Mouse (Mus musculus): Measurements from ENCODE around the gene Bco1. TPM values are rescaled to one million over a fixed set of nuclear protein-coding genes. Genes with fewer than 3 reads are reported as not detected.

Bco1 gene
- polyA plus RNA-seq, 1 experiment from 2014 or later, result 0.11 TPM

DNA sequence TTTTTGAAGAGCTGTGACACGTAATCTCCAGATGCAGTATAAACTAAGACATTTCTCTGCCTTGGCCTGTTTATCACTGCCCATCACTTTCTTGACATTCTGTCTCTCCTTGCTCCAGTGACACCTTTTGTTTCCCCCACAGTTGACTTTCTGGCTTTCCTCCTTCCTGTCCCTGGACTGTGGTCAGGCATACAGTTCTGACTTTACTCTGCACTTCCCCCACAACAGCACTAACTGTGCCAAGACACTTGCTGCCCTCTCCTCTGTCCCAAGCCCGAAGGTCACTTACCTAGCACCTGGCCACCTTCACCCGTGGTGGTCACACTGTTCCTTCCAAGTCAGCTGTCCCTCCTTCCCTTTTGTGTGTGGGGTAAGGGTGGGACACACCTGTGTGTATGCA, 76.2 kb downstream of the Bco1 start:
- H3K27me3 ChIP-seq (replicated peaks; ENCODE audit: control insufficient read depth, insufficient read depth, low read length), result no peaks in the 10 kb centered on the region
- no peaks in the 10 kb centered on the region for H3K36me3 ChIP-seq (ENCODE audit: control insufficient read depth, insufficient read depth)
- no peak for ATAC-seq
- H3K9ac ChIP-seq (replicated peaks; ENCODE audit: low read depth, low read length), result no peak overlapping the region
- H3K27ac ChIP-seq (ENCODE audit: low read length), result no peak overlapping the region
- H3K9me3 ChIP-seq (ENCODE audit: control insufficient read depth, low read length), result no peaks in the 10 kb centered on the region
- no peak overlapping the region for H3K4me3 ChIP-seq (replicated peaks; ENCODE audit: low read length)
- no peak overlapping the region for H3K4me2 ChIP-seq (ENCODE audit: low read length)
- WGBS, result 89% methylated on average over 3 of the region's 3 CpGs
- H3K4me1 ChIP-seq (replicated peaks; ENCODE audit: control insufficient read depth, insufficient read depth, low read length), result peaks cover 4% of the 10 kb centered on the region; the same call in 1 of the 2 replicates

DNA sequence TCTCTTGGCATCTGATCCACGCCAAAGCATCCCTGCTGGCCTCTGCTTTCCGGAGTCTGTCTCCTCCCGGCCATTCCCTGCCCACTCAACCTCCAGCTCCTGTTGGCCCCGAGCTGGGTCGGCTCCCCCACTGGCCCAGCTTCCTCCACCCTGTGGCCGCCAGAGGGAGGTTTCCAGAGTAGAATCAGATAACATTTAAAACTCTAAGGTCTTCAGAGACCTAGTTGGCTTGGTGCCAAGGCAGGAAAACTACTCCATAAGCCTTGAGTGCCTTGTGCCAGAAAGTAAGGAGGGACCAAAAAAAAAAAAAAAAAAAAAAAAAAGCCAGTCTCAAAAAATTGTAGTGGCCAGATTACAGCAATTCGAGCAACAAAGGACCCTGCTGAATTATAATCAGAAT, 77.2 kb downstream of the Bco1 start:
- Histone ChIP-seq H3K9me3 (ENCODE audit: control insufficient read depth, low read length) (no peaks in the 10 kb centered on the region), H3K27ac (ENCODE audit: low read length) (no peak overlapping the region)
- ATAC-seq, result no peak

DNA sequence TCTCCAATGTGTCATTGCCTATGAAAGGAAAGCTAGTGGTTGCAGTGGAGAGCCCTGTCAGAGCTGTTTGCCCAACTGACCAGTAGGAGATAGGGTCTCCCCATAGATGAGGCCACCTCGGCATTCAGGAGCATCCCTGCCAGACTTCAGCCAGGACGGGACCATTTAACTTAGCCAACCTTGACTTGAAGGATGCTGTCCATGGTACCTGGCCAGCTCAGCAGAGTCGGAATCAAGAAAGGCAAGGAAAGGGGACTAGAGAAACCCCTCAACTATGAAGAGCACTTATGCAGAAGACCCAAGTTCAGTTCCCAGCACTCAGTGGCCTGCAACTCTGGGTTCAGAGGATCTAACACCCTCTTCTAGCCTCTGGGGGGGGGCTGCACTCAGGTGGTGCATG, 78.0 kb downstream of the Bco1 start:
- Histone ChIP-seq H3K4me3 (replicated peaks; ENCODE audit: low read length) (no peak overlapping the region), H3K4me2 (ENCODE audit: low read length) (no peak overlapping the region), H3K27me3 (replicated peaks; ENCODE audit: control insufficient read depth, insufficient read depth, low read length) (no peaks in the 10 kb centered on the region), H3K9me3 (ENCODE audit: control insufficient read depth, low read length) (no peaks in the 10 kb centered on the region), H3K9ac (replicated peaks; ENCODE audit: low read depth, low read length) (no peak overlapping the region), H3K4me1 (replicated peaks; ENCODE audit: control insufficient read depth, insufficient read depth, low read length) (peaks cover 4% of the 10 kb centered on the region; the same call in 1 of the 2 replicates), H3K36me3 (ENCODE audit: control insufficient read depth, insufficient read depth) (no peaks in the 10 kb centered on the region), H3K27ac (ENCODE audit: low read length) (no peak overlapping the region)
- no peak for ATAC-seq
- 85% methylated on average over 3 of the region's 3 CpGs for WGBS

More for the DNA sequence above, 77.2 kb downstream of the Bco1 start:
- Histone ChIP-seq H3K36me3 (ENCODE audit: control insufficient read depth, insufficient read depth) (no peaks in the 10 kb centered on the region), H3K27me3 (replicated peaks; ENCODE audit: control insufficient read depth, insufficient read depth, low read length) (no peaks in the 10 kb centered on the region), H3K4me3 (replicated peaks; ENCODE audit: low read length) (no peak overlapping the region), H3K9ac (replicated peaks; ENCODE audit: low read depth, low read length) (no peak overlapping the region), H3K4me2 (ENCODE audit: low read length) (no peak overlapping the region), H3K4me1 (replicated peaks; ENCODE audit: control insufficient read depth, insufficient read depth, low read length) (peaks cover 4% of the 10 kb centered on the region; the same call in 1 of the 2 replicates)
- 44% methylated on average over 7 of the region's 7 CpGs for WGBS

DNA sequence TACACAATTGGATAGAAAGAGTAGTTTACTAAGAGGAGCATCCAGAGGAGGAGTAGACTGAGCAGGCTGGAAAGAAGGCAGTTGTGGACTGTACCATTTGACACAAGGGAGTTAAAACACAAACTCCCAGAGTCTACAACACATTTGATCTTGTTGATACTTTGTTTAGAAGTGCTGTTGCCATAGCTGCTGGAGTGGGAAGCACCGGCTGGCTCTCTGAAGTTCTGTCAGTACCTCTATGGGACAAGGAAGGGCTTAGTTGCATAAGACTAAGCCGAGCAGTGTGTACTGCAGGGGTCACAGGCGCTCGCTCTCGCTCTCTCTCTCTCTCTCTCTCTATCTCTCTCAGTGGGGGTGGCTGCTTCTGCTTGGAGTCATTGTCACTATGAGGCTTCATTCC, 78.9 kb downstream of the Bco1 start:
- Histone ChIP-seq H3K36me3 (ENCODE audit: control insufficient read depth, insufficient read depth) (no peaks in the 10 kb centered on the region), H3K27me3 (replicated peaks; ENCODE audit: control insufficient read depth, insufficient read depth, low read length) (no peaks in the 10 kb centered on the region), H3K4me1 (replicated peaks; ENCODE audit: control insufficient read depth, insufficient read depth, low read length) (peaks cover 4% of the 10 kb centered on the region; the same call in 1 of the 2 replicates), H3K4me2 (ENCODE audit: low read length) (no peak overlapping the region), H3K4me3 (replicated peaks; ENCODE audit: low read length) (no peak overlapping the region), H3K27ac (ENCODE audit: low read length) (no peak overlapping the region), H3K9me3 (ENCODE audit: control insufficient read depth, low read length) (no peaks in the 10 kb centered on the region), H3K9ac (replicated peaks; ENCODE audit: low read depth, low read length) (no peak overlapping the region)
- WGBS, result 86% methylated on average over 5 of the region's 5 CpGs
- no peak for ATAC-seq

DNA sequence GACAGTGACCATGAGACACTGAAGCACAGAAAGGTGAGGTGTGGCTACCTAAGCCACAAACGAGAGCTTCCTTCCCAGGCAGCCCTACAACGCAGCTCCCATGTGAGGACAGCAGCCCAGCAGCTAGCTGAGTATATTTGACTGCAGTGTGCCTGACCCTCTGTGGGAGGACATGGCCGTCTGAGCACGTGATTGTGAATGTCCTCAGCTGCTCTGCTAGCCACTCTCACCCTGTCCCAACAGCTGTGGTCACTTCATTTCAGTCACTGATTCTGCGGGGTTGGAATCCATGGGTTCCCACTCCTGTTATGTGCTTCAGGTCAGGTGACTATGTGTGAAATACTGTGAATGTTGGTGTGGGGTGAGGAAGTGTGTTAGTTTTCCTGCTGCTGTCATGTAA, 80.7 kb downstream of the Bco1 start:
- no peak overlapping the region for H3K27ac ChIP-seq (ENCODE audit: low read length)
- 90% methylated on average over 5 of the region's 5 CpGs for WGBS
- H3K9ac ChIP-seq (replicated peaks; ENCODE audit: low read depth, low read length), result no peak overlapping the region
- H3K36me3 ChIP-seq (ENCODE audit: control insufficient read depth, insufficient read depth), result no peaks in the 10 kb centered on the region
- peaks cover 4% of the 10 kb centered on the region; the same call in 1 of the 2 replicates for H3K4me1 ChIP-seq (replicated peaks; ENCODE audit: control insufficient read depth, insufficient read depth, low read length)
- H3K4me3 ChIP-seq (replicated peaks; ENCODE audit: low read length), result no peak overlapping the region
- H3K4me2 ChIP-seq (ENCODE audit: low read length), result no peak overlapping the region
- no peaks in the 10 kb centered on the region for H3K9me3 ChIP-seq (ENCODE audit: control insufficient read depth, low read length)
- no peaks in the 10 kb centered on the region for H3K27me3 ChIP-seq (replicated peaks; ENCODE audit: control insufficient read depth, insufficient read depth, low read length)
- ATAC-seq, result no peak

DNA sequence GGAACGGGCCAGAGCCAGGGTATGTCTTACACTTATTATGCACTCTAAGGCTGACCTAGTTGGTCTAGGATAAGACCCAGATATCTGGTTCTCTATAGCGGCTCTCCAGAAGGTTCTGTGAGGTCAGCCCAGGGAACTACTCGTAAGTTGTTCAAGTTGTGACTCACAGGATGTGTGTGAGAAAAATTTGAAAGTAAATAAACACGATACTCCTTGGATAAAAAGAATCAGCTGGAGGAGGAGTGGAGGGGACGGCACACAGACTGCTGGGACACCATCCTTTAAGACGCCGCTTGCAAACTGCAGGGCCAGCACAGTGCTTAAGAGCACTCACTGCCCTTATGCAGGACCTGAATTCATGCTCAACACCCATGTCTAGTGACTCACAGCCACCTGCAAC, 81.6 kb downstream of the Bco1 start:
- Histone ChIP-seq H3K27me3 (replicated peaks; ENCODE audit: control insufficient read depth, insufficient read depth, low read length) (no peaks in the 10 kb centered on the region), H3K36me3 (ENCODE audit: control insufficient read depth, insufficient read depth) (no peaks in the 10 kb centered on the region), H3K9me3 (ENCODE audit: control insufficient read depth, low read length) (no peaks in the 10 kb centered on the region), H3K4me3 (replicated peaks; ENCODE audit: low read length) (no peak overlapping the region), H3K4me1 (replicated peaks; ENCODE audit: control insufficient read depth, insufficient read depth, low read length) (peaks cover 4% of the 10 kb centered on the region; the same call in 1 of the 2 replicates), H3K27ac (ENCODE audit: low read length) (no peak overlapping the region), H3K9ac (replicated peaks; ENCODE audit: low read depth, low read length) (no peak overlapping the region), H3K4me2 (ENCODE audit: low read length) (no peak overlapping the region)
- WGBS, result 85% methylated on average over 7 of the region's 7 CpGs
- ATAC-seq, result no peak

DNA sequence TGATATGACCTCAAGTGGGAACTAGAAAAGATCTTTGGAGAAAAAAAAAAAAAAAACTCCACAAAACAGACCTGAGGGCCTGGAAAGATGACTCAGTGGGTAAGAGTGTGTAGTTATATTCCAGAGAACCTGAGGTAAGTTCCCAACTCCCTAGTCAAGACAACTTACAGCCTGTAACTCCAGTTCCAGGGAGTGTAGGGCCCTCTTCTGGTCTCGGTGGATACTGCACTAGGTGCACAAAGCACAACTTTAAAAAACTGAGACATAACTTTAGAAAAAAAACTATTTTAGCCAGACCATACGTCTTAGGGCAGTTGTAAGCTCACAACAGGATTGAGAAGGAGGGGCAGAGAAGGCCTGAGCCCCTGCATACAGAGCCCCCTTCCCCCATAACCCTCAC, 82.4 kb downstream of the Bco1 start:
- ATAC-seq, result no peak
- 88% methylated on average over 2 of the region's 2 CpGs for WGBS
- no peaks in the 10 kb centered on the region for H3K9me3 ChIP-seq (ENCODE audit: control insufficient read depth, low read length)
- no peaks in the 10 kb centered on the region for H3K4me1 ChIP-seq (replicated peaks; ENCODE audit: control insufficient read depth, insufficient read depth, low read length)
- H3K4me2 ChIP-seq (ENCODE audit: low read length), result no peak overlapping the region
- no peak overlapping the region for H3K4me3 ChIP-seq (replicated peaks; ENCODE audit: low read length)
- no peaks in the 10 kb centered on the region for H3K27me3 ChIP-seq (replicated peaks; ENCODE audit: control insufficient read depth, insufficient read depth, low read length)
- no peak overlapping the region for H3K27ac ChIP-seq (ENCODE audit: low read length)
- H3K9ac ChIP-seq (replicated peaks; ENCODE audit: low read depth, low read length), result no peak overlapping the region
- H3K36me3 ChIP-seq (ENCODE audit: control insufficient read depth, insufficient read depth), result no peaks in the 10 kb centered on the region

DNA sequence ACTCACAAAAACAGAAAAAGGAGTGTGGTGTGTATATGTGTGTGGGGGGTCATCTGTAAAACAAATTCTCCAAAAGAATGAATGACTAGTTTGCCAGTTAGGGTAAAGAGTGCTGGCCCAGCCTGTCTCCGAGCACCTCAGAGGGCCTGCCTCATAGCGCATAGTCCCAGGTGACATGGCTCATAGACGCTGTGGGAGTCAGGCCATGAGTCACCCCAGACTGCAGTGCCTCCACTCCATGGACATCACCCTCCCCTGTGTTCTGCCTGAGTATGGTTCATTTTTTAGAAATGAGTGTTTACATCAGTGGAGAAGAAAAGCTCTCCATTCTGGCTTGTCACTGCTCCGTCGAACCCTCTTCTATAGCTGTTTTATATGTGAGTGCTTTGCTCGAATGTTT, 83.0 kb downstream of the Bco1 start:
- no peak overlapping the region for H3K4me3 ChIP-seq (replicated peaks; ENCODE audit: low read length)
- no peaks in the 10 kb centered on the region for H3K9me3 ChIP-seq (ENCODE audit: control insufficient read depth, low read length)
- H3K4me2 ChIP-seq (ENCODE audit: low read length), result no peak overlapping the region
- no peaks in the 10 kb centered on the region for H3K27me3 ChIP-seq (replicated peaks; ENCODE audit: control insufficient read depth, insufficient read depth, low read length)
- no peaks in the 10 kb centered on the region for H3K4me1 ChIP-seq (replicated peaks; ENCODE audit: control insufficient read depth, insufficient read depth, low read length)
- WGBS, result 91% methylated on average over 6 of the region's 6 CpGs
- no peak for ATAC-seq
- H3K27ac ChIP-seq (ENCODE audit: low read length), result no peak overlapping the region
- H3K36me3 ChIP-seq (ENCODE audit: control insufficient read depth, insufficient read depth), result no peaks in the 10 kb centered on the region
- no peak overlapping the region for H3K9ac ChIP-seq (replicated peaks; ENCODE audit: low read depth, low read length)

DNA sequence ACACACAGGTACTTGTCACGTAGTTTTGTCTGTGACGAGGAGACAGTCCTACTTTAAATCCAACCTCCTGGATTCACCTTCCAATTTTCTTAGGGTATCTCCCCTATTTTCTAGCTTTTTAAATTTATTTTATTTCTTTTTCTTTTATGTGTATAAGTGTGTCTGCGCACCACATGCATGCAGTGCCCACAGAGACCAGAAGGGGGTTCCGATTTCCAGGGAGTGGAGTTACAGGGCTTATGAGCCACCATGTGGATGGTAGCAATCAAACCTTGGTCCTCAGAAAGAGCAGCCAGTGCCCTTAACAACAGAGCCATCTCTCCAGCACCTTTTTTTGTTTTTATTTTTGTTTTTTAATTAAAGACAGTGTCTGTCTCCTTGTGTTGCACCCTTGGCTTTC, 87.1 kb downstream of the Bco1 start:
- Histone ChIP-seq H3K9me3 (ENCODE audit: control insufficient read depth, low read length) (no peaks in the 10 kb centered on the region), H3K4me2 (ENCODE audit: low read length) (no peak overlapping the region), H3K36me3 (ENCODE audit: control insufficient read depth, insufficient read depth) (no peaks in the 10 kb centered on the region; the same call in none of the 2 replicates), H3K27me3 (replicated peaks; ENCODE audit: control insufficient read depth, insufficient read depth, low read length) (no peaks in the 10 kb centered on the region), H3K9ac (replicated peaks; ENCODE audit: low read depth, low read length) (no peak overlapping the region), H3K4me3 (replicated peaks; ENCODE audit: low read length) (no peak overlapping the region), H3K27ac (ENCODE audit: low read length) (no peak overlapping the region), H3K4me1 (replicated peaks; ENCODE audit: control insufficient read depth, insufficient read depth, low read length) (no peaks in the 10 kb centered on the region)
- ATAC-seq, result no peak
- 97% methylated on average over 4 of the region's 4 CpGs for WGBS
